In the genomic region with DNA sequence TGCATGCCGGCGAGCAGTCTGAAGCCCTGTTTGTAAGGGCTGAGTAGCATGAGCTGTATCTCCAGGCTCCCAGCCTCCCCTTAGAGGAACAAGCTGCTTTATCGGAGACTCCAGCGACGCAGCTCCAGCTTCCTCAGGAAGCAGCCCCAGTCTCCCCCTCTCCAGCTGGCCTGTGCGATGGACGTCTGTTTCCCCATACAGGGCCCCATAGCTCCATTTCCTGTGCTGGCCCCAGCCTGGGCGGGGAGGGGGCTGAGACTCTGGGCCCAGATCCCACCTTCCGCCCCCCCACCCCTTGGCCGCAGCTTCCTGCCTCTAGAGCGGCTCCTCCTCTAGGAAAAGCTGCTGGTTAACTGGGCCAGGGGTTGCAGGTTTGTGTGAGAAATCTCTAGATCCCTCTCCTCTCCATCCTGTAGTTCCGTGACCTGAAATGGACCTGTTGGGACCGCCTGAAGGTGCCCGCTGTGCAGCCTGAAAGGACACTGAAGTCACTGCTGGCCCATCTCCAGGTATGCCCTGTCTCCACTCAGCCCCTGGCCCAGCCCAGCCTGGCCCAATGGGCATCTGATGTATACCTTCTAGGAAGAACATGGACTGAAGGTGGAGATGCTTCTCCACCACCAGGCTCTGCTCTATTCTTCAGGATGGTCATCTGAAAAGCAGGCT, we compare ENCODE assay signal across 8 mouse cellular contexts. TPM values are rescaled to one million over a fixed set of nuclear protein-coding genes. Genes with fewer than 3 reads are reported as not detected.
A peak's percentile ranks its signal among the peaks of the same experiment; 100 is the strongest.
DNase-seq lines count a peak whose midpoint lies in the region; ATAC-seq and TF ChIP-seq lines count a peak whose summit lies in the region.

A gene (plus strand): TSS at position 378 of the 666 bp plus-strand sequence.

- peak within 1 kb of the TSS; percentile 79 for H3K27ac ChIP-seq in hindbrain, postnatal 0 days
- peak within 1 kb of the TSS; percentile 99 for H3K27ac ChIP-seq in limb, embryonic 14.5 days (replicated peaks; ENCODE audit: low read depth, low read length)
- peak within 1 kb of the TSS; percentile 57 for H3K27ac ChIP-seq in midbrain, embryonic 13.5 days
- H3K27ac ChIP-seq in stomach, postnatal 0 days (replicated peaks), result peak within 1 kb of the TSS; percentile 97

- H3K4me1 ChIP-seq in hindbrain, postnatal 0 days (ENCODE audit: insufficient read depth, low read length), result peaks cover 10% of the 10 kb centered on the region; the same call in 1 of the 2 replicates
- H3K4me1 ChIP-seq in limb, embryonic 14.5 days (ENCODE audit: control insufficient read depth, insufficient read depth, low read length), result peaks cover 37% of the 10 kb centered on the region
- H3K4me1 ChIP-seq in midbrain, embryonic 13.5 days (replicated peaks), result peaks cover 33% of the 10 kb centered on the region
- H3K4me1 ChIP-seq in stomach, postnatal 0 days (replicated peaks; ENCODE audit: control insufficient read depth, insufficient read depth), result peaks cover 9% of the 10 kb centered on the region

- H3K4me3 ChIP-seq in hindbrain, postnatal 0 days (ENCODE audit: low read length), result no peak within 1 kb of the TSS
- peak within 1 kb of the TSS; percentile 82 for H3K4me3 ChIP-seq in limb, embryonic 14.5 days (replicated peaks; ENCODE audit: low read length)
- no peak within 1 kb of the TSS for H3K4me3 ChIP-seq in midbrain, embryonic 13.5 days (replicated peaks)
- H3K4me3 ChIP-seq in stomach, postnatal 0 days (ENCODE audit: low read depth, low read length), result peak within 1 kb of the TSS; percentile 64

- no peaks in the 10 kb centered on the region for H3K9me3 ChIP-seq in hindbrain, postnatal 0 days (ENCODE audit: low read length)
- no peaks in the 10 kb centered on the region for H3K9me3 ChIP-seq in limb, embryonic 14.5 days (ENCODE audit: control insufficient read depth, low read length)
- no peaks in the 10 kb centered on the region for H3K9me3 ChIP-seq in midbrain, embryonic 13.5 days
- no peaks in the 10 kb centered on the region for H3K9me3 ChIP-seq in stomach, postnatal 0 days (ENCODE audit: control insufficient read depth, low read length)

- TF ChIP-seq EP300 in stomach, postnatal 0 days (optimal IDR thresholded peaks at IDR 0.05), result no peak

- peak within 1 kb of the TSS; percentile 85; the same call in 1 of the 2 replicates for H3K4me2 ChIP-seq in hindbrain, postnatal 0 days (ENCODE audit: low read depth, low read length)
- H3K4me2 ChIP-seq in limb, embryonic 14.5 days (replicated peaks; ENCODE audit: low read depth, low read length, severe bottlenecking), result peak within 1 kb of the TSS; percentile 96
- peak within 1 kb of the TSS; percentile 76 for H3K4me2 ChIP-seq in midbrain, embryonic 13.5 days (replicated peaks)
- peak within 1 kb of the TSS; percentile 80 for H3K4me2 ChIP-seq in stomach, postnatal 0 days (replicated peaks; ENCODE audit: low read depth)

- TF ChIP-seq POLR2A in limb, embryonic 14.5 days (IDR thresholded peaks at IDR 0.05; ENCODE audit: borderline replicate concordance, extremely low read depth, insufficient read depth, insufficient read length), result peak; percentile 83; the same call in 1 of the 2 replicates

- peak; percentile 47 for DNase-seq in CD4-positive, CD25-positive, alpha-beta regulatory T cell, adult 2 months (ENCODE audit: low read depth, low spot score)
- DNase-seq in c-Kit-positive CD71-positive TER-119-negative erythroid progenitor cells, embryonic 14.5 days (ENCODE audit: low read depth), result peak; percentile 83
- peak; percentile 82 for DNase-seq in gastrocnemius, postnatal 14 days
- DNase-seq in hindbrain, postnatal 0 days (ENCODE audit: low spot score), result peak; percentile 60
- DNase-seq in limb, embryonic 14.5 days (ENCODE audit: low spot score), result peak; percentile 95
- peak; percentile 72 for DNase-seq in stomach, postnatal 0 days (ENCODE audit: low spot score)

- no peak for ATAC-seq in CD4-positive, CD25-positive, alpha-beta regulatory T cell, adult 4 months
- ATAC-seq in hindbrain, postnatal 0 days, result peak; percentile 43; the same call in 1 of the 2 replicates
- ATAC-seq in limb, embryonic 14.5 days (ENCODE audit: low FRiP score, low read depth), result peak; percentile 77
- ATAC-seq in midbrain, embryonic 13.5 days, result no peak
- ATAC-seq in stomach, postnatal 0 days (ENCODE audit: low FRiP score, low TSS enrichment), result peak; percentile 73; the same call in 1 of the 2 replicates

- intact Hi-C loops in gastrocnemius, postnatal 14 days (cut with DNase I; ENCODE audit: low total_unique reads), result no loop called here

- H3K36me3 ChIP-seq in hindbrain, postnatal 0 days (ENCODE audit: insufficient read depth, low read length), result no peaks in the 10 kb centered on the region
- H3K36me3 ChIP-seq in limb, embryonic 14.5 days (ENCODE audit: control insufficient read depth, insufficient read depth, low read length), result peaks cover 11% of the 10 kb centered on the region
- H3K36me3 ChIP-seq in midbrain, embryonic 13.5 days, result no peaks in the 10 kb centered on the region
- H3K36me3 ChIP-seq in stomach, postnatal 0 days (ENCODE audit: control insufficient read depth, insufficient read depth, low read length), result peaks cover 4% of the 10 kb centered on the region; the same call in 1 of the 2 replicates

- TF ChIP-seq CTCF in hindbrain, postnatal 0 days (IDR thresholded peaks at IDR 0.05; ENCODE audit: low read depth), result no peak
- TF ChIP-seq CTCF in stomach, postnatal 0 days (IDR thresholded peaks at IDR 0.05; ENCODE audit: low read depth), result no peak

- 39% methylated on average over 14 of the region's 14 CpGs for WGBS in hindbrain, postnatal 0 days
- WGBS in limb, embryonic 14.5 days, result 6% methylated on average over 14 of the region's 14 CpGs
- WGBS in midbrain, embryonic 13.5 days, result 59% methylated on average over 14 of the region's 14 CpGs
- WGBS in stomach, postnatal 0 days, result 22% methylated on average over 14 of the region's 14 CpGs

- H3K27me3 ChIP-seq in hindbrain, postnatal 0 days (ENCODE audit: insufficient read depth, low read length), result no peaks in the 10 kb centered on the region
- H3K27me3 ChIP-seq in limb, embryonic 14.5 days (ENCODE audit: control insufficient read depth, insufficient read depth, low read length), result no peaks in the 10 kb centered on the region
- H3K27me3 ChIP-seq in midbrain, embryonic 13.5 days, result peaks cover 25% of the 10 kb centered on the region
- no peaks in the 10 kb centered on the region for H3K27me3 ChIP-seq in stomach, postnatal 0 days (ENCODE audit: control insufficient read depth, insufficient read depth, low read length)

- H3K9ac ChIP-seq in hindbrain, postnatal 0 days (replicated peaks; ENCODE audit: low read length), result peak within 1 kb of the TSS; percentile 37; the same call in 1 of the 2 replicates
- peak within 1 kb of the TSS; percentile 83 for H3K9ac ChIP-seq in limb, embryonic 14.5 days (ENCODE audit: low read depth, low read length, severe bottlenecking)
- H3K9ac ChIP-seq in midbrain, embryonic 13.5 days (replicated peaks), result peak within 1 kb of the TSS; percentile 20; the same call in 1 of the 2 replicates
- peak within 1 kb of the TSS; percentile 74 for H3K9ac ChIP-seq in stomach, postnatal 0 days (ENCODE audit: low read length)

RNA-seq across cellular contexts. Expression of the gene that starts here (rescaled TPM):
- not detected for polyA plus RNA-seq in CD4-positive, CD25-positive, alpha-beta regulatory T cell, adult 4 months (2017; shearing (Covaris generic))
- under 1 TPM in 1 of 2 experiments, not detected in 1; 0.33 TPM for total RNA-seq in gastrocnemius, postnatal 14 days (2021)
- total RNA-seq in hindbrain, postnatal 0 days (2014; rRNA removed), result 0.18 and 0.78 TPM in 2 replicates
- polyA plus RNA-seq in hindbrain, postnatal 0 days (2015; fragmentation: Nextera tagmentation; extraction: Ambion mirVana), result 0.54 TPM in 1 of 2 replicates, not detected in the other
- 16.7 and 19.6 TPM in 2 replicates for polyA plus RNA-seq in limb, embryonic 14.5 days (2012; rRNA removed)
- 7.9 and 8.2 TPM in 2 replicates for polyA plus RNA-seq in limb, embryonic 14.5 days (2014; fragmentation: Nextera tagmentation; extraction: Ambion mirVana)
- 0.66 and 1.3 TPM in 2 replicates for polyA plus RNA-seq in midbrain, embryonic 13.5 days (2015; fragmentation: Nextera tagmentation; extraction: Ambion mirVana)
- 0.69 and 0.87 TPM in 2 replicates for polyA plus RNA-seq in stomach, postnatal 0 days (2015; fragmentation: Nextera tagmentation; extraction: Ambion mirVana)

Comparison
In these comparisons a context has a peak if more than half of its experiments do, and no peak if none do; other contexts are left out.
1. Peak in DNase-seq in gastrocnemius, postnatal 14 days; RNA of the gene not detected or under 1 TPM.
2. Peak in DNase-seq, ATAC-seq, H3K27ac ChIP-seq, H3K9ac ChIP-seq and H3K4me2 ChIP-seq in hindbrain, postnatal 0 days; RNA of the gene not detected or under 1 TPM.
3. Peak in DNase-seq, ATAC-seq, H3K4me3 ChIP-seq, H3K27ac ChIP-seq, H3K9ac ChIP-seq and H3K4me2 ChIP-seq in stomach, postnatal 0 days; RNA of the gene not detected or under 1 TPM.
4. H3K9ac ChIP-seq: peak in every context shown above with its lines; median percentile 83 in limb, embryonic 14.5 days; 74 in stomach, postnatal 0 days; 37 in hindbrain, postnatal 0 days; 20 in midbrain, embryonic 13.5 days.